Mouse (Mus musculus) mouse embryonic stem cell (cell line): Measurements from ENCODE around the gene Scaf1.

Source experiments
- in situ Hi-C, 2 experiments: fragments of 300-500 bp; cut with MboI; formaldehyde crosslinking; loops; 1 replicate in 1 of 2; 3 replicates in 1 of 2; pipeline ENCODE4 v1.14.3; 2019 to 2020; ENCODE audit warnings: low sequenced_read_pairs in 2 of 2, low pct_unique_long_range_greater_than_20kb in 1 of 2, mixed read lengths in 1 of 2; ENCODE audit not compliant: unreplicated experiment in 1 of 2

The Scaf1 gene

DNA sequence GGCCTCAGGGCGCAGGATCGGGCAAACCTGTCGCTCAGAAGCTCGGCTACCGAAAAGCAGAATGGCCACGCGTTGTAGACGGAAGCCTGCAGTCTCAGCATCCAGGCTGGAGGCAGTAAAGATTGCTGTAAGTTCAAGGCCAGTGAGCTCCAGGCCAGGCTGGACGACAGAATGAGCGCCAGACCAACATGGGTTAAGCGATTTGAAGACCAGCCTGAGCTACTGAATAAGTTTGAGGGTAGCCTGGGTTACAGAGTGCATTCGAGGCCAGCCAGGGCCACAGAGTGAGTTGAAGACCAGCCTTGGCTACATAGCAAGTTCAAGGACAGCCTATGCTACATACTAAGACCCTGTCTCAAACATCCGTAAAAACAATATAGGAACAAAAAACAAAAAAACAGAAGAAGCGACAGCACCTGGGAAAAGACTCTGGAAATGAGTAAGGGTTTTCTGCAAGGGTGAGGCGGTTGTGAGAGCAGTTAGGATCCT, 18.2 kb downstream of the Scaf1 start:
- in situ Hi-C loops, result no loop called here

DNA sequence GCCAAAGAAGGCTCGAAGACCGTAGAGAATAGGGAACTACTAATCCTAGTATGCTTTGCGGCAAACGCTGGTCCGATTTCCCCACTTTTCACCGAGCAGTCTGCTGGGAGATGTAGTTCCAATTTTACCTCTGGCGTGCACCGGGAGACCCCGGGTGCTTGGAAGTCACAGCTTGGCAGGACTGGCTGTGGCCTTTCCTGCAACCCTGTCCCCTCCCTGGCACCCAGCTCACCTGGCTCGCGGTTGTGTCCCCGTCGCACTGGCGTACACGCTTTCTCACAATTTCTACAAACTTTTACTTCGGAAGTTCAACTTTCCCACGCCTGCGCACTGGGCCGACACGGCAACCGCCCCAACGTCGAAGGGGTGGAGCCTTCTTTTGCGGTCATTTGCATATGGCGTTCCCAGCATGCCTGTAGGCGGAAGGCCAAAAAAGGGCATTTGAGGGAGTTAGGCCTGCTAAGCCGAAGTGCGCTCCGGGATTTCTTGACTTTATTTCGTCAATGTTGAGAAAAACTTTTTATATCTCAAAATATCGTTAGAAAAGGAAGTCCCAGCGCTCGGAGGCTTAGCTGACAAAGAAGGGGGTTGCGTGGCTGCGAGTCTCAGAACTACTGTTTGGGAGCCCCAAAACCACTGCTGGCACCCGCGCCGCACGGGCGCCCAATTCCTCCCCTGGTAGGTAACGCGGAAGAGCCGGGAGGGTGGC, 18.8 kb downstream of the Scaf1 start, which contains the start of gene Irf3:
Gene Irf3 (plus strand): TSS at position 418 of the 709 bp plus-strand sequence.
- in situ Hi-C loops, result no loop called here

DNA sequence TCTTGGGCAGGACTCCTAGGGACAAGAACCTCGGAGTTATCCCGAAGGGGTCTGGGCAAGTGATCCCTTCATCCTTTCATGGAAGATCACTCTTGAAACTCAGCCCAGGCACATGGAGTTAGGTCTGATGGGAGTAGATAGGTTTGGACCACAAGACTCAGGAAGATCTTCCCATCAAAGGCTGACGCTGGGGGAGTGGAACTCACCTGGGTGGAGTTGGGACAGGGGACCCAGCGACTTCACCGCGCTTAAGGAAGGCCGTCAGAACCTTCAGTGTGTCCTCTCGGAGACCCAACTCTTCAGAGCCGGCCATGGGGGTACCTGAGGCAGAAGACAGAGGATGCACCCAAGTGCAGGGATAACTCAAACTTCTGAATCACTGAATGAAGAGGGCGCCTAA, 19.5 kb downstream of the Scaf1 start:
- in situ Hi-C loops, result no loop called here

DNA sequence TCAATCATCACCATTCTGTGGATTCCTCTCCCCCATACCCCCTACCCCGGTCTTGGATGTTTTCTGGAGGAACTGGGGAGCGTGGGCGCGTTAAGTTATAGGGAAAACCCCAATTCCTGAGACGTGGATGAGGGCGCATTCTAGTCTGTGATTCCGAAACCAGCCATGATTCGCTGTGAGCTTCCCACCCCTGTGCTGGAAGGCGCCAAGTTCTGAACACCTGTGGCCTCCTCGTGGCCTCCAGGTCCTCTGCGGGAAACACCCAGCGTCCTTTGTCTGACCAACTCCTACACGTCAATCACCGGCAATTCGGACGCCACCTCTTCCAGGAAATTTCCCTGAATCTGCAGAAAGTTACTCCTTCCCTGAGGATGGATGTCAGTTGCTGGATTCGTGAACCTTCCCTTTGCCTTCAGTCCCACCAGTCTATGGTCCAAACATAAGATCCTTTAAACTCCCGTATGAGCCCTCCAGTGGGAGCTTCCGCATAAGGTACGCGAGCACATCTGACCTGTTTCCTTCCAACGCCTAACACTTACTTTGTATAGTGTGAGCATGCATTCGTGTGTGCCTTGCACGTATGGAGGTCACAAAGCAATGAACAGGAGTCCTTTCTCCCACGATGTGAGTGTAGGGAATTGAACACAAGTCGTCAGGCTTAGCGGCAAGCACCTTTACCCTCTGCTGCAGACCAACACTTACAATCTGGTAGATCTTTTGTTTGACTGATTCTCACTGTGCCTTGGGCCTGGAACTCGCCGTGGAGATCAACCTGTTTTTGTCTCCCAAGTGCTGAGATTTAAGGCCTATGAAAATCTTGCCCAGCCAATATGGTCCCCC, 29.1 kb downstream of the Scaf1 start:
- in situ Hi-C loops, result no loop called here

DNA sequence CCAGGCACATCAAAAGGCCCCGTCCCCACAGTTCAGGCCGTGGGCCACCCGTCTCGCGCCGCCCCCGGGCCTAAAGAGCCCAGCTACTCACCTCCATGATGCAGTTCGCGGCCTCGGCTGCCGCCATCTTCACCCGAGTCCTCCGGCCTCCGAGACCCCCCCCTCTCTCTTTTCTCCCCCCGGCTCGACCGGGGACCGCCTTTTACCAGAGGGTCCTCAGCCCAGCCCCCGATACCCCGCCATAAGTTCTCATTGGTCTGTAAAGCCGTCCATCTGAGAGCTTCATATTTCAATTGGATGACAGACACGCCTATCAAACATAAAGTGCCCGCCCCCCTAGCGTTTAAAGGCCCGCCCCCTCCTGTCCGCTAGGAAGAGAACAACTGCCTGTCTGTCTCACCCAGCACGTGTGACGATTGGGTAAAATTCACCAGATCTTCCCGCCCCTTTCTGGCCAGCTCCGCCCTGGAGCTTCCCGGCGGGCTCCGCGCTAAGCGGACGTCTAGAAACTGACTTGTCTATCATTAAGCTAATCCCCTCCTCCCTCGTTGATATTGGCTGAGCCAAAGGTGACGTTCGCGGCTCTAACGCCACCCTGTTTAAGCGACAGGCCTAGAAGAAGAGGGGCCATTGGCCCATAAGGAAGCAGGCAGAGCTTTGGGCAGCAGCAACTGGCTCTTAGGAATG, 29.8 kb downstream of the Scaf1 start, which contains the start of gene Prmt1:
Gene Prmt1 (minus strand): TSS at position 377 of the 687 bp plus-strand sequence.
- in situ Hi-C loops, result no loop called here

DNA sequence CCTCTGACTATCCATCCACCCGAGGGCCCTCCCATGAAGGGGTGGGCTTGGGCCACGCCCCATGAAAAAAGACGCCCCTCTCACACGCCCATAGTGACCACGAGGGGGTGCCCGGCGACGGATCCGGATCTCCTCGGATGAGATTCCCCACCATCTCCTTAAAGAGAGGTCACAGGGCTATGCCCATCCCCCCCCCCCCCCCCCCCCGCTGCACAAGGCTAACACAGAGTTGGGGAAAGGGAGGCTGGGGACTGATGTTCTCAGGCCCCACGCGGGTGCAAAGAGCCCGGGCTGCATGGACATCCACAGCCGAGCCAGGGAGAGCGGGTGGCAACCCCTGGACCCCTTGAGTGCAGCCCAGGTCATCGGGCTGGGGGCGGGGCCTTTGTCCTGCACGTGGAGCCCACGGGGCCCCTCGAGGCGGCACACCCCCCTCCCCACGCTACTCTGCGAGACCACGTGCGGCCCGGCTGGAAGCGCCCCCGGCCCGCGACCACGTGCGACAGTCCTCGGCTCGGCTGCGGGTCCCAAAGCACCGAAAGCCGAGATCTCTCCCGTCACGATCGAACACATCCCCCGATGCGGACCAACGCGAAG, 30.5 kb downstream of the Scaf1 start:
- in situ Hi-C loops, result no loop called here

DNA sequence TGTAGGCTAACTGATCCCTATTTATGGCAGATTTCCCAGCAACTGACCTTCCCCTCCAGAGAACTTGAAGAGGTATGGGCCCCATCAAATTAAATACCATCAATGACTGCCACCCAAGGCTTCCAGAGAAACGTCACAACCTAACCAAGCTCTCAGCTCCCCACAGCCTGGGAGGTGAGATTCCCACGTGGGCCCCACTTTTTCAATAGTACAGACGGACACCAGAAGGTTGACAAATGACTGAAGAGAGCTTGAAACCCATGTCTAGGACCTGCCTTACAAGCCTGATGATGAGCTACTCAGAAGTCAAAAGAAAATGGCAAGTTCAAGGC, 31.4 kb downstream of the Scaf1 start:
- in situ Hi-C loops, result no loop called here

DNA sequence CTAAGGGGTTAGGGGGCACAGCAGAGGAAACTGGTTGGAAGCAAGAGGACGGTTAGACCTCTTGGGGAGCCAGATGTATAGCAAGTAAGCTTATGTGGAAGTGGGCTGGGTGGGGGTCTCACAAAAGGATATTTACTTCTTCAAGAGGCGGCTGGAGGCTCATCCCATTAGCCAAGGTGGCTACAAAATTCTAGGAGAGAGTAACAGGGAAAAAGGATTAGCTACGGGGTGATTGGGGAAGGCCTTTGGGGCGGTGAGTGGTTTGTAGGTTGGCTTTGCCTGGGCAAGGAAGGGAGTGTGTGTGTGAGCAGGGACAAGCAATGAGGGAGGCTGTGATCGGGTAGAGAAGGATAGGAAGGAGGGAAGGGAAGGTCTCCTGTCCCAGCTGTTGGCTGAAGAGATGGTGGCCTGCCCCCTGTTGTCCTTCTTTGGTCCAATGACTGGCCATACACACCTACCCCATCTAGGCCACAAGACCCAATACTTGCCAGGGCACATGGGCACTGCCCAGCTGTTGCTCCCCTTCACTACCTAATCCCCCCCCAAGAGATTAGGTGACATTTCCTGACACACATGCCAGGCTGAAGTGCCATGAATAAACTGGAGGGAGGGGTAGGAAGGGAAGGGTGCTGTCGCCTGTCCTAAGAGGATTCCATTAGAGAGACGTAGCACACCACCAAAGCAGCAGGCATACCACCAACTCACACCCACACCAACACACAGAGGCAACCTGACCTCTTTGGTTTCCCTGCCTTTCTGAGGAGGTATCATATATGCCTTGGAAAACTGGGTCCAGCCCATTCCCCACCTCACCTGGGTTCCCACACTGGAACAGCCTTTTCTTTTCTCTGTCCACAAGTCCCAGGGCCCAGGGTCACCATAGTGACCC, 32.0 kb downstream of the Scaf1 start:
- in situ Hi-C loops, result no loop called here

DNA sequence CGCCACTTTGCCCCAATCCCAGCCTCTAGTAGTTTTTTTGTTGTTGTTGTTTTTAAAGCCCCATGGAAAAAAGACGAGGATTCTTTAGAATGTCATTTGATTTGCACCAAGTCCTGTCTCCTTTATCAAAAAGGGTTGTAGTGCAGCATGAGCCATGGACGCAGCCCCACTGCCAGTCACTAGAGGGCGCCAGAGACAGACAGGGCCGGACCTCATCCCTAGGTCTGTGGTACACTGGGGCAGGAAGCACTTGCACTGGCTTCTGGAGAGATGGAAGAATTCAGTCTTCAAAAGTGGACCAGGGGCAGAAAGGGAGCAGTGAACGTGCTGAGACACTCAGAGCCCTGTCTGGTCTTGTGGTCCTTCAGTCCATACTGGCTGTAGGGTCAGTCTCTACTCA, 33.1 kb downstream of the Scaf1 start:
- in situ Hi-C loops, result no loop called here

DNA sequence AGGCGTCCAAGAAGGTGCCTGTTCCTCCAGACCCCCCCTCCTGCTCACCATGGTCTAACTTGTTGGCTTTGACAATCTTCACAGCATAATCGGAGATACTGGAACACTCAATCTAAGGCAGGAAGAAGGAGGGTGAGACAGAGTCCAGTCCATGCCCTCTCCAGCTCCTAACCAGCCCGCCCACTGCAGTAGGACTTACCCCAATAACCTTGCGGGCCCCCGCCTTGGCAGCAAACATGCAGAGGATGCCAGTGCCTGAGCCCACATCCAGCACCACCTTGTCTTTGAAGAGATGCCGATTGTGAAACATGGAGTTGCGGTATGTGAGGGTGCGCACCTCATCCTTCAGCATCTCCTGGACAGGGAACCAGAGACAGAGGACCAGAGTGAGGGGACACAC, 34.6 kb downstream of the Scaf1 start:
- in situ Hi-C loops, result no loop called here

DNA sequence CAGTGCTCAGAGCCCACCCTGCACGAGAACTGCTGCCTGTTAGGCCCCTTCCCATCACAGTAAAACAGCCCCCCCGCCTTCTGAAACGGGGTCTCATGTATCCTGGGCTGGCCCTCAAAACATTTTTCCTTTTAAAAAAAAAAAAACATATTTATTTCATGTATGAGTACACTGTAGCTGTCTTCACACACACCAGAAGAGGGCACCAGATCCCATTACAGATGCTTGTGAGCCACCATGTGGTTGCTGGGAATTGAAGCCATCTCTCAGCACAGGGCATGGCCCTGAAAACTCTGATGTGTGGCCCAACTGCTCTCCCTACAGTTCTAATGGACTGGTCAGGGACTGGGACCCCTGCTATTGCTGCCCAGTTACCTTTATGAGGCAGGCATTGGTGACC, 37.9 kb downstream of the Scaf1 start:
- in situ Hi-C loops, result no loop called here

DNA sequence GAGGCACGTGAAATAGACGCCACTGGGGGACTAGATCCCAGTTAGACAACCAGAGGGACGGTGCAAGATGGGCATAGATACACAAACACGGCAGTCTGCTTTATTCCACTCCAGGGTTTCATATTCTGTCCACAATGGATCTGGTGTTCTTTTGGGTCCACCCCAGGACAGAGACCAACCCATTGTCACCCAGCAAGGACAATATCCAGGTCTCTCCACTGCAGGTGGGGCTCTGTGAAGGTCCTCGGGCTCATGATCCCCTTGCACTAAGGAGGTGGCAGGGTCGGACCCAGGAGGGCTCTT, 41.1 kb downstream of the Scaf1 start:
- in situ Hi-C loops, result no loop called here

DNA sequence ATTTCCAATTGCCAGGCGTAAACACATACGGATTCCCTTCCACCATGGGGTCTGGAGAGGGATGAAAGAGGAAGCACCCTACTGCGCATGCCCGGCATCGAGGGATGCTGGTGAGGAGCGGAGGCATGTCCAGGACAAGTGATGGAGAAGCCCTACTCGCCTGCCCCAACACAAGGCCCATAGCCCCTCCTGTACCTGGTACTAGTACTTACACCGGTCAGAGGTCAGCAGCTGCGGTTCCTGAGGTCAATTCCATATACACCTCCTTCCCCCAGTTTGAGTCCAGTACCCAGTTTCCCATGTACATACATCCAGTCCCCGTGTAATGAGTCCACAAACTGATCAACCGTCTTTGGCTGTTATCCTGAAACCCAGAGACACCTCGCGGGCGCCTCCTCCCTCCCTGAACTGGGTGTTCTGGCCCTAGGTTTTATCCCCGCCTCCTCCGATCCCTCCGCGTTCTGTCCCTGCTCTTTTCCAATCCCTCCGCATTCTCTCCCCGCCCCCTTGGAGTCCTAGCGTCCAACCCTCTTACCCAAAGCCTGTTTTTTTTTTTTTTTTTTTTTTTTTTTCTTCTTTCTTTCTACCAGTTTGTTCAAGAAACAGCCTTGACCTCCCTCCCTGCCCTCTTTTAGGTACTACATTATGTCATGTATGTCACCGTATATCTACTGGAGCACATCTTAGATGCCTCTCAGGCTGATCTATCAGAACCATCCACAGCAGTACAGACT, 41.6 kb downstream of the Scaf1 start, which contains the start of gene Cpt1c:
Gene Cpt1c (minus strand): TSS at position 469 of the 734 bp plus-strand sequence.
- in situ Hi-C loops, result no loop called here

DNA sequence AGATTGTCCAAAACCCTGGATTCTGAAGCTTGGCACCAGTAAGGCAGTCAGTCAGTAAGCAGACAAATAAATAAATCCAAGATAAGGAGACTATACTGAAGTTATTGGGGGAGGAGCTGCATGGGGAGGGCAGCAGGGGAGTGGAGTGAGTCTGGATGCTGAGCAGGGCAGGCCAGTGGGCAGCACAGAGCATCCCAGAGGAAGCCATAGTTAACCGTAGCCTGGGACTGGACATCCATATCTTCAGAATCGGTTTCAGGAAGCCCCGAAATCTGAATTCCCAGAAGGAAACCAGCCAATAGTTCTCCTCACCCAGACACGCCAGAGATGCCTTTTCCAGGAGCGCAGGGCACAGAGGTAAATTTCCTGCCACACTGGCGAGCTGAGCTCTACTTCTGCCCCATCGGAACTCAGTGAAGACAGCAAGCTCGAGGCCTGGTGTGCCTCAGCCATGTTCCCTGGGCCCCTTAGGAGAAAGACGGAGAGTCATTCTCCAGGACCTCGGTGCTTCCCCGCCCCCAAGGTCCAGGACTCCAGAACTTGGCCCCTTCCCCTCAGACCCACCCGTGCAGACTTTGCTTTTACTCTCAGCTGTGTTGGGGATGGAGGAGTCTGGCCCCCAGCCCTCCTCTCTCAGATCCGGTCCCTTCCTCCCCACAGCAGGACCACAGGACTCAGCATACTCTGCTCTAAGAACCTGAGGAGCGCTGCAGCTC, 42.6 kb downstream of the Scaf1 start:
- in situ Hi-C loops, result no loop called here

DNA sequence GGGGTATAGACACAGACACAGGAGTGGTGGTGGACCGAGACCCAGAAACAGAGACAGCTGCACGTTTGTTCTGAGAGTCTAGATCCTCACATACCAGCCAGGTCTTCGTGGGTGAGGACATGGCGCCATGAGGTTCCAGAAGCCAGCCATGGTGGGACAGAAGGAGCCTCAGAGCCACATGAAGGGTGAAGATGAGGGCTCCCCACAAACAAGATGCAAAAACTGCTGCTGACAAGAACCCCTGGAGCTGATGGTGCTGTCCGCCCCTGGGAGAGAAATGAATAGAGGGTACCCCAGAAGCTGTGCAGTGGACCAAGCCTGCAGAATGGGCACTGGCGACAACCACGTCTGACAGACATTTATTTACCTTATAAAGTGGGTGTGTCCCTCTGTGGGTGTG, 45.0 kb downstream of the Scaf1 start:
- in situ Hi-C loops, result no loop called here

DNA sequence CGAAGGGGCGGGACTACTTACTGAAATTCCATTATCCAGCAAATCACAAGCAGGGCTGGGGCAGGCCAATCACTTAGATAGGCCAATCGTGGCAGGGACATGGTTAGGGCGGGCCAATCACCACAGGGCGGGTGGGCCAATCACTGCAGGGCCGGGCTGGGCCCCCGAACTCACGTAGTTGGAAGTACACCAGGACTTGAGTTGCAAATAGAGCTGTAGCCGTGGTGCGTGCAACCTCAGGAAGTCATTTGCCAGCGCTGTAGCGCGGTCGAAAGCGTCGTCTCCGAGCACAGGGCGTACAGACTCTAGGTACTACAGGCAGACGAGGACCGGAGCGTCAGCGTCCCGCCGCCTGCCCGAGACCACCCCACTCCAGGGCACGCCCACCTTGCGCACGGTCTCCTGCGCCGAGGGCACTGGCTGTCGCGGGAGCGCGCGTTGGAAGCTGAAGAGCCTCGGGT, 45.9 kb downstream of the Scaf1 start:
- in situ Hi-C loops, result no loop called here

DNA sequence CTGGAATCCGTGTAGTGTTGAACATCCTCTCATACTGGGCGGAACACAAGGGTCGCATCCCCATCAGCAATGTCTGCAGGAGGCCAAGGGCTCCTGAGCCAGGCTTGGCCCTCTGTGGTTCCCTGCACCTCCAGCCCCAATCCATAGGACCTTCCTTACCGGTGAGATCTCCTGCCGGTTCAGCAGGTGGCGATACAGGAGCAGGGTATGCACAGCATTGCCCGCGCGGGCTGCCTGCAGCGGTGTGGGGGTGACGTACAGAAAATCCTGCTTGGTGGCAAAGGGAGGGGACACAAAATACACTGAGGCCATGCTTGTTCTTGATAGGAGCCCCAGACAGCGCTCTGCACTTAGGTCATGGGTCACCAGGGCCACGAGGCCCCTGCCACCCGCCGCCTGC, 49.5 kb downstream of the Scaf1 start:
- in situ Hi-C loops, result no loop called here
